Mouse (Mus musculus) thymus, postnatal 14 days (tissue): ENCODE data around the gene 1500015O10Rik.

Experiments used
- DNase-seq: peaks from one replicate; pipeline ENCODE4 v3.0.0; 2021

1500015O10Rik gene

DNA sequence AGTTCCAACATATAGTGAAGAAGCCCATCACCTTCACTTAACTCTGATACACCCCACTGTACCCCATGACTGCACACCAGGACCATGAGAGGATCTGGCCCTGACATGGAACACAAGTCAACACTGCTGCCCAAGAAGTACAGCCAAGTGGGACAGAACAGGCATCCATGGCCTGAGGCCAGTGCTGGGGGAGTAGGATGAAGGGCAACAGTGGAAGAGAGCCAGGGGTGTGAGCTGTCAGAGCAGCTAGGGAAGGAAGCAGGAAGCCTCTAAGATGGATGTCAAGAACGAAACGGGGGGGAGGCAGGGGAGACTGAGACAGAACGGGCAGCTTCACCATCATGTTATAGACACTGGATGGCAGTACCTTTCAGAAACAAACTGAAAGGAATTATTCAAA, 45.7 kb downstream of the 1500015O10Rik start:
- DNase-seq: no peak

DNA sequence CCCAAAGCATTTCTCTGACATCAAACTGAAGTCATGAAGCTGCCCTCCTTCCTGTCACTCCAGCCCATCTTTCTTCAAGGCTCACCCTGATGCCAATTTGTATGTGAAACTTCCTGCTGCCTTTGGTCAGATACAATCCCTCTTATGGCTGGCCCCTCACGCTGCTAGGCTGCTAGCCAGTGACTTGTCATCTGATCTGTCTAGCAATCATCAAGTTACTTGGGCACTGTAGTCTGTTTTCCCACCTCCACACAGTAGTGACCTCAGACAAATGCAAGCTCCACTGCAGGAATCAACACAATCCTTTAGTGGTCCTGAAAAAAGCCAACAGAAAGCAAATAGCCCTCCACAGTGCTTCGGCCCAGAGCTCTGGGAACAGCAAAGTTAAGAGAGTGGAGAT, 50.8 kb downstream of the 1500015O10Rik start:
- no peak for DNase-seq

DNA sequence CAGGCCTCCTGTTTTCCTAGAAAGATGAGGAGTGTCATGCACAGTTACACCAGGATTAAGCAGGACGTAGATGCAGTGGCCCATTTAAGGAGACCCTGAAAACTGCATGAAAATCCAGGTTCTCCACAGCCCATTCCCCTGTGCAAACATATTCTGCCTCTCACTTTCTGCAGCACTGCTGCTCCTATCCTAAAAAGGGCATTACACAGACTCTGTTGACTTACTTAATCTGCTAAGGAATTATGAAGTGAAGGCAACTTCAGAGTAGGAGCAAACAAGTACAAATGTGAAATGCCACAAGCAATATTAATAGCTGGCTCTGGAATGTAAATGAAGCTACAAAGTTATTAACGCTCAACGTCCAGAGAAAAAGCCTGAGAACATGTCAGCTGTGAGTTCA, 51.3 kb downstream of the 1500015O10Rik start:
- no peak for DNase-seq

DNA sequence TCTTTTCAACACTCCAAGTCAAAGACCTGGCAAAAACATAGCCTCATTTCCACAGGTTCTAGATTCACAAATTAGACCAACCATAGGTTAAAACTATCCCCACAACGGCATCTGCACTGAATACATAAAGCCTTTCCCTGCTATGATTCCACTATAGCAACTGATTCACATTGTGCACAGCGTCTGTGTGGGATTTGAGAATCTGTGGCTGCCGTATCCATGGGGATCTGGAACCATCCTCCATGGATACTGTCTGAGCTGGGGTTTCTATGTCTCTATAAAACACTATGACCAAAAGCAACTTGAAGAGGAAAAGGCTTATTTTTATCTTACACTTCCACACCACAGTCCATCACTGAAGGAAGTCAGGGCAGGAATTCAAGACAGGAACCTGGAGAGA, 52.3 kb downstream of the 1500015O10Rik start:
- DNase-seq: no peak

DNA sequence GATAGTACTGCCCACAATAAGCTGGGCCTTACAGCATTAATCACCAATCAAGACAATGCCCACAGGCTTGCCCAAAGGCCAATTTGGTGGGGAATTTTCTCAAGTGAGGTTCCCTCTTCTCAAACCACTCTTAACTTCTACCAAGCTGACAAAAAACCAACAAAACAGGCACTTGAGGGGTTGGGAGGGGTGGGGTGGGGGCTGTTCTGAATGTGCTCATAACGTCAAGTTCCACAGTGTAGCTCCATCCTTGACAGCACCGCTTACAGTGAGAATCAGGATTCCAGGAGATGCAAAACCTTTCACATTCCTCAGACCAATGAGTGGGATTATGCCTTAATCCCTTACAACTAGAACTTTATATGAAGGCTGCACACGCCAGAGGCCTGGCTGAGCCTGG, 52.8 kb downstream of the 1500015O10Rik start:
- DNase-seq: no peak

DNA sequence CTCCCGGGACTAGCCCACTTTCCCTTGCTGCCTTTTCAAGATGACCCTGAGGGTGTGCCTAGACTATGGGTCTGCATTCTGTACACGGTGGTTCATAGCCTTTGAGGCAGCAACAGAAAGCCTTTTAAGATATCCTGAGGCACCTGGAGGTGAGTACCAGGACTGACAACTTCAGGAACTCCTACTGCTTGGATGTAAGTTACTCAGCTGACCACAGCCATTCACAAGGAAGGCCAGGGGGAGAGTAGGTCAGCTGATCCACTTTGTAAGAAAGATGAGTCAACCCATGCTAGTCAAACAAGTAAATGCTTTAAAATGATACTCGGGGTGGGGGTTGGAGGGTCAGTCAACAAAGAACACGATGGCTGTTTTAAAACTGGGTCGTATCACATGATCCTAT, 54.9 kb downstream of the 1500015O10Rik start:
- no peak for DNase-seq

DNA sequence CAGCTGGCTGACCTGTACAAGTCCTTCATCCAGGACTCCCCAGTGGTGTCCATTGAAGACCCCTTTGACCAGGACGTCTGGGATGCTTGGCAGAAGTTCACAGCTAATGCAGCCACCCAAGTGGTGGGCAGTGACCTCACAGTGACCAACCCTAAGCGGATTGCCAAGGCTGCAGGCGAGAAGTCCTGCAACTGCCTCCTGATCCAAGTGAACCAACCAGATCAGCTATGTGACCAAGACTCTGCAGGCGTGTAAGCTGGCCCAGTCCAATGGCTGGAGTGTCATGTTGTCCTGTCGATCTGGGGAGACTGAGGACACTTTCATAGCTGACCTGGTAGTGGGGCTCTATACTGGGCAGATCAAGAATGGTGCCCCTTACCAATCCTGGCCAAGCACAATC, 56.3 kb downstream of the 1500015O10Rik start:
- no peak for DNase-seq

DNA sequence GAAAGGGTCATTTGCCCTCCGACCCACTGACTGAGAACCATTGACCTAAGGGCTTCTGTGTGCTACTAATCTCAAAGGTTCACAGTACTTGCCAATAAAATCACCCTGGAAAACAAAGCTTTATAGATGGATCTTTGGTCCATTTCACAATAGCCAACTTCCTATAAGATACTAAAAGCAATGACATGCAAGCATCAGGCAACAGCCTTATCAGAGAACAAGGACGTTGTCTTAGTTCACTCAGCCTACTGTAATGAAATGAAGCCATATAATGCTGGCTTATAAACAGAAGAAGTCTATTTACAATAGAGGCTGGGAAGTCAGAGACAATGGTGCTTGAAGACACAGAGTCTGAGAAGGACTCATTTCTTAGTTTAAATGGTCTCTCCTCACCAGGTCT, 59.4 kb downstream of the 1500015O10Rik start:
- no peak for DNase-seq
